In the genomic region with DNA sequence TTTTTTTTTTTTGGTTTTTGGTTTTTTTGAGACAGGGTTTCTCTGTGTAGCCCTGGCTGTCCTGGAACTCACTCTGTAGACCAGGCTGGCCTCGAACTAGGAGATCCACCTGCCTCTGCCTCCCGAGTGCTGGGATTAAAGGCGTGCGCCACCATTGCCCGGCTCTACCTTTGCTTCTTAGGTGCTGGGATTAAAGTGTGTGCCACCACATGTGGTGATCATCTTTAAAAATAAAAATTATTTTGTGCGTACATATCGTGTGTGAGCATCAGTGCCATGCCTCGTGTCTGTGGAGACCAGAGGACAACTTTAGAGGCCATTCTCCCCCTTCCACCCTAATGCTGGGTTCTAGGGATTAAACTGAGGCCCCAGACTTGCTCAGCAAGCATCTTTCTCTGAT, we compare ENCODE assay signal across 2 mouse cellular contexts.
A peak's percentile ranks its signal among the peaks of the same experiment; 100 is the strongest.
TF ChIP-seq lines count a peak whose summit lies in the region.

No protein-coding gene starts in this region.

TF ChIP-seq in CH12.LX, 34 proteins besides CTCF, POLR2A, EP300 and RAD21:
- TF ChIP-seq TBP (conservative IDR thresholded peaks at IDR 0.05; ENCODE audit: low read depth, low read length): 0 out of 2 replicates have a peak, but pooled peaks have one; percentile 66
TF ChIP-seq in CH12.LX: peak in this region for 1; not testable (repeated sequence) for 33.

TF ChIP-seq in MEL, 35 proteins besides CTCF, POLR2A, EP300 and RAD21:
- peak; percentile 52; the same call in 1 of the 2 replicates for TF ChIP-seq TBP (IDR thresholded peaks at IDR 0.05; ENCODE audit: low read depth, low read length)
